Mouse (Mus musculus): ENCODE data around the gene Vamp8. TPM values are rescaled to one million over a fixed set of nuclear protein-coding genes. Genes with fewer than 3 reads are reported as not detected.

The Vamp8 gene
- total and polyA plus RNA-seq, 2 experiments from 2014 or later, result 17.4 to 39.6 TPM

GRCm38 (mm10) chr6:72409567-72409966, 19.1 kb upstream of the Vamp8 start:
- H3K4me1 ChIP-seq (ENCODE audit: insufficient read depth, low read length), result peaks cover under 1% of the 10 kb centered on the region; the same call in 1 of the 2 replicates
- no peak overlapping the region for H3K9ac ChIP-seq (replicated peaks; ENCODE audit: low read length)
- no peak overlapping the region for H3K4me2 ChIP-seq (ENCODE audit: low read depth, low read length)
- H3K36me3 ChIP-seq (ENCODE audit: insufficient read depth, low read length), result no peaks in the 10 kb centered on the region
- peak; percentile 72 for TF ChIP-seq CTCF (IDR thresholded peaks at IDR 0.05; ENCODE audit: low read depth)
- ATAC-seq, result no peak
- no peaks in the 10 kb centered on the region for H3K27me3 ChIP-seq (ENCODE audit: insufficient read depth, low read length)
- peak; percentile 89 for DNase-seq (ENCODE audit: low spot score)
- no peak overlapping the region for H3K4me3 ChIP-seq (ENCODE audit: low read length)
- H3K9me3 ChIP-seq (ENCODE audit: low read length), result no peaks in the 10 kb centered on the region
- 9% methylated on average over 3 of the region's 3 CpGs for WGBS
- H3K27ac ChIP-seq, result no peak overlapping the region

- Histone ChIP-seq H3K4me2 (ENCODE audit: low read depth, low read length) (no peak overlapping the region), H3K9me3 (ENCODE audit: low read length) (no peaks in the 10 kb centered on the region), H3K27ac (no peak overlapping the region), H3K36me3 (ENCODE audit: insufficient read depth, low read length) (no peaks in the 10 kb centered on the region), H3K4me3 (ENCODE audit: low read length) (no peak overlapping the region), H3K27me3 (ENCODE audit: insufficient read depth, low read length) (no peaks in the 10 kb centered on the region), H3K9ac (replicated peaks; ENCODE audit: low read length) (no peak overlapping the region), H3K4me1 (ENCODE audit: insufficient read depth, low read length) (no peaks in the 10 kb centered on the region)
- DNase-seq (ENCODE audit: low spot score) (peak; percentile 92), ATAC-seq (peak; percentile 60)
- WGBS, result 0% methylated on average over 5 of the region's 5 CpGs
- TF ChIP-seq CTCF (IDR thresholded peaks at IDR 0.05; ENCODE audit: low read depth), result peak; percentile 98
Observed at GRCm38 (mm10) chr6:72407119-72407518, 16.6 kb upstream of the Vamp8 start.

GRCm38 (mm10) chr6:72405356-72405755, 14.9 kb upstream of the Vamp8 start:
- no peak overlapping the region for H3K4me2 ChIP-seq (ENCODE audit: low read depth, low read length)
- no peaks in the 10 kb centered on the region for H3K4me1 ChIP-seq (ENCODE audit: insufficient read depth, low read length)
- no peaks in the 10 kb centered on the region for H3K27me3 ChIP-seq (ENCODE audit: insufficient read depth, low read length)
- DNase-seq (ENCODE audit: low spot score), result no peak
- TF ChIP-seq CTCF (IDR thresholded peaks at IDR 0.05; ENCODE audit: low read depth), result no peak
- WGBS, result 82% methylated on average over 7 of the region's 7 CpGs
- H3K9ac ChIP-seq (replicated peaks; ENCODE audit: low read length), result no peak overlapping the region
- H3K27ac ChIP-seq, result no peak overlapping the region
- H3K9me3 ChIP-seq (ENCODE audit: low read length), result no peaks in the 10 kb centered on the region
- no peak overlapping the region for H3K4me3 ChIP-seq (ENCODE audit: low read length)
- no peak for ATAC-seq
- no peaks in the 10 kb centered on the region for H3K36me3 ChIP-seq (ENCODE audit: insufficient read depth, low read length)

- Histone ChIP-seq H3K9ac (replicated peaks; ENCODE audit: low read length) (no peak overlapping the region), H3K27ac (no peak overlapping the region), H3K4me1 (ENCODE audit: insufficient read depth, low read length) (no peaks in the 10 kb centered on the region), H3K9me3 (ENCODE audit: low read length) (no peaks in the 10 kb centered on the region), H3K4me2 (ENCODE audit: low read depth, low read length) (no peak overlapping the region), H3K27me3 (ENCODE audit: insufficient read depth, low read length) (no peaks in the 10 kb centered on the region), H3K36me3 (ENCODE audit: insufficient read depth, low read length) (no peaks in the 10 kb centered on the region), H3K4me3 (ENCODE audit: low read length) (no peak overlapping the region)
- 25% methylated on average over 7 of the region's 7 CpGs for WGBS
- TF ChIP-seq CTCF (IDR thresholded peaks at IDR 0.05; ENCODE audit: low read depth), result peak; percentile 80
- DNase-seq (ENCODE audit: low spot score) (peak; percentile 78), ATAC-seq (peak; percentile 47; the same call in 1 of the 2 replicates)
Observed at GRCm38 (mm10) chr6:72401875-72402274, 11.4 kb upstream of the Vamp8 start.

GRCm38 (mm10) chr6:72399967-72400366, 9.5 kb upstream of the Vamp8 start:
- Histone ChIP-seq H3K36me3 (ENCODE audit: insufficient read depth, low read length) (no peaks in the 10 kb centered on the region), H3K9me3 (ENCODE audit: low read length) (no peaks in the 10 kb centered on the region), H3K9ac (replicated peaks; ENCODE audit: low read length) (no peak overlapping the region), H3K4me3 (ENCODE audit: low read length) (no peak overlapping the region), H3K4me2 (ENCODE audit: low read depth, low read length) (no peak overlapping the region), H3K27me3 (ENCODE audit: insufficient read depth, low read length) (no peaks in the 10 kb centered on the region), H3K4me1 (ENCODE audit: insufficient read depth, low read length) (no peaks in the 10 kb centered on the region), H3K27ac (no peak overlapping the region)
- no peak for DNase-seq (ENCODE audit: low spot score)
- TF ChIP-seq CTCF (IDR thresholded peaks at IDR 0.05; ENCODE audit: low read depth), result no peak
- WGBS, result 35% methylated on average over 2 of the region's 2 CpGs
- ATAC-seq, result no peak

- no peaks in the 10 kb centered on the region for H3K9me3 ChIP-seq (ENCODE audit: low read length)
- no peak overlapping the region for H3K4me3 ChIP-seq (ENCODE audit: low read length)
- H3K9ac ChIP-seq (replicated peaks; ENCODE audit: low read length), result no peak overlapping the region
- DNase-seq (ENCODE audit: low spot score) (no peak), ATAC-seq (no peak)
- no peaks in the 10 kb centered on the region for H3K27me3 ChIP-seq (ENCODE audit: insufficient read depth, low read length)
- WGBS, result 82% methylated on average over 10 of the region's 10 CpGs
- no peak for TF ChIP-seq CTCF (IDR thresholded peaks at IDR 0.05; ENCODE audit: low read depth)
- H3K27ac ChIP-seq, result no peak overlapping the region
- no peak overlapping the region for H3K4me2 ChIP-seq (ENCODE audit: low read depth, low read length)
- no peaks in the 10 kb centered on the region for H3K4me1 ChIP-seq (ENCODE audit: insufficient read depth, low read length)
- H3K36me3 ChIP-seq (ENCODE audit: insufficient read depth, low read length), result no peaks in the 10 kb centered on the region
Observed at GRCm38 (mm10) chr6:72396837-72397251, 6.3 kb upstream of the Vamp8 start.

GRCm38 (mm10) chr6:72392341-72392740, 1.8 kb upstream of the Vamp8 start:
- WGBS, result 88% methylated on average over 5 of the region's 5 CpGs
- no peak for TF ChIP-seq CTCF (IDR thresholded peaks at IDR 0.05; ENCODE audit: low read depth)
- ATAC-seq (no peak), DNase-seq (ENCODE audit: low spot score) (no peak)
- H3K27ac ChIP-seq, result no peak overlapping the region
- peaks cover 7% of the 10 kb centered on the region; the same call in 1 of the 2 replicates for H3K27me3 ChIP-seq (ENCODE audit: insufficient read depth, low read length)
- no peaks in the 10 kb centered on the region for H3K36me3 ChIP-seq (ENCODE audit: insufficient read depth, low read length)
- H3K4me1 ChIP-seq (ENCODE audit: insufficient read depth, low read length), result 0 out of 2 replicates have a peak, but pooled peaks cover 5% of the 10 kb centered on the region
- no peaks in the 10 kb centered on the region for H3K9me3 ChIP-seq (ENCODE audit: low read length)
- no peak overlapping the region for H3K9ac ChIP-seq (replicated peaks; ENCODE audit: low read length)
- H3K4me2 ChIP-seq (ENCODE audit: low read depth, low read length), result no peak overlapping the region
- H3K4me3 ChIP-seq (ENCODE audit: low read length), result no peak overlapping the region
